Mouse (Mus musculus) kidney, adult 10 weeks (tissue): ENCODE data around the gene Gm17689. TPM values are rescaled to one million over a fixed set of nuclear protein-coding genes. Genes with fewer than 3 reads are reported as not detected.

Experiments
- polyA plus RNA-seq: library from polyadenylated mRNA; stranded (reverse); fragments of 350-450 nt; fragmentation: Illumina TruSeq; extraction: RNeasy Lipid Tissue Mini Kit (QIAGEN cat#74804); gene quantifications from one replicate; pipeline ENCODE4 v1.2.3, GENCODE M21; 2014; ENCODE audit warnings: low read depth, low replicate concordance

Gene Gm17689
- polyA plus RNA-seq = not detected

DNA sequence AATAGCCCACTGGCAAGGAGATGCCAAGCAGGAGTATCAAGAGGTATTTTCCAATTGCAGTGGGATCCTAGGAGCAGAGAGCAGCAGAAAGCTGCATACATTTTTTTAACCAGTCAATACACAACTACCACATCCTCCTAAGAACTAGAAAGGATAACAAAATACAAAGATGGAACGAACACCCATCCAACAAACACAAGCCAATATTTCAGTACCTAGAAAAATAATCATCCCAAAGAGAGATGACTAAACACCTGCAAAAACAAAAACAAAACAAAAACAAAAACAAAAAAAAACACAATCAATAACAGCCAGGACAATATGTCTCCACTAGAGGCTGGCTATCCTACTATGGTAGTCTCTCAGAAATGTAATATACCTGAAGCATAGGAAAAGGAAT lies at the start of gene Gm17689:
Gene Gm17689 (minus strand): TSS at position 101 of the 400 bp plus-strand sequence.

DNA sequence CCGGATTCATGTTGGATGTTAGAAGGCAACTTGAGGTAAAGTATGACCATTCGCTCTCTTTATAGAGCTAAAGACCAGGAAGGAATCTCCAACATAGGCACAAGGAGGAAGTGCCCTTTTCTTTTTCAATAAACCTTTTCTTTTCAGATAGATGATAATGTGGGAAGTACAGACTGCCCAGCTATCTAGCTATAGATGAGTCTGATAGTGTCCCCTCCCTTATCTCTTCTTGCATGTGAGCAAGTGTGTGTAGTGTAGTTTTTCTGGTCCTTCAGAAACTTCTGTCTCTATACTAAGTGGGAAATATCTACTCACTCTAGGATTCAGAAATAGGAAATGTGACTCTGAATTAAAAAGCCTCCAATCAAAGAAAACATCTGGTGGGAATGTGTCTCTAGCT lies 40.6 kb downstream of the Gm17689 start, which contains the start of gene Gm5615:
Gene Gm5615 (minus strand): TSS at position 101 of the 400 bp plus-strand sequence.

Other genes starting within 250 kb of the Gm17689 start
- gene Gm7257, start 150.8 kb downstream of the Gm17689 start, polyA plus RNA-seq = not detected
- not detected for gene Gm9513, start 107.0 kb downstream of the Gm17689 start, polyA plus RNA-seq
- gene Gm5615, start 40.7 kb downstream of the Gm17689 start, polyA plus RNA-seq = not detected
- not detected for gene A630095E13Rik, start 60.7 kb upstream of the Gm17689 start, polyA plus RNA-seq
- gene Acrv1, start 110.6 kb upstream of the Gm17689 start, polyA plus RNA-seq = not detected
- gene Chek1, start 144.4 kb upstream of the Gm17689 start, polyA plus RNA-seq = 1.3 TPM
- 265 TPM for gene Stt3a, start 185.0 kb upstream of the Gm17689 start, polyA plus RNA-seq
- gene Ei24, start 214.8 kb upstream of the Gm17689 start, polyA plus RNA-seq = 250 TPM
- gene Fez1, start 239.2 kb upstream of the Gm17689 start, polyA plus RNA-seq = 0.36 TPM